Mouse (Mus musculus) neural tube, embryonic 15.5 days (tissue): ENCODE measurements around the gene Amdhd2. TPM values are rescaled to one million over a fixed set of nuclear protein-coding genes. Genes with fewer than 3 reads are reported as not detected.

Experiments
- ATAC-seq: fragments of 200-750 bp; cut with Nextera tagmentation; 2 replicates; pipeline ENCODE4 v1.8.0; 2017; ENCODE audit warnings: mild to moderate bottlenecking, moderate TSS enrichment, moderate library complexity; ENCODE audit not compliant: low FRiP score
- H3K27ac ChIP-seq: fragments of 300-500 bp; sonication (generic); replicated peaks from 2 replicates; pipeline ENCODE4 v1.5.1; 2015; ENCODE audit warnings: mild to moderate bottlenecking, inconsistent platforms
- H3K27me3 ChIP-seq: fragments of 300-500 bp; sonication (generic); replicated peaks from 2 replicates; pipeline ENCODE4 v1.6.1; 2015; ENCODE audit warnings: inconsistent platforms
- H3K36me3 ChIP-seq: fragments of 300-500 bp; sonication (generic); 2 replicates; pipeline ENCODE4 v1.6.1; 2015; ENCODE audit warnings: inconsistent platforms
- H3K4me1 ChIP-seq: fragments of 300-500 bp; sonication (generic); 2 replicates; pipeline ENCODE4 v1.6.1; 2015; ENCODE audit warnings: inconsistent platforms
- H3K4me2 ChIP-seq: fragments of 300-500 bp; sonication (generic); 2 replicates; pipeline ENCODE4 v1.6.1; 2015; ENCODE audit warnings: inconsistent platforms, mild to moderate bottlenecking, moderate library complexity
- H3K4me3 ChIP-seq: fragments of 300-500 bp; sonication (generic); replicated peaks from 2 replicates; pipeline ENCODE4 v1.5.1; 2015; ENCODE audit warnings: mild to moderate bottlenecking, inconsistent platforms
- H3K9ac ChIP-seq: fragments of 300-500 bp; sonication (generic); replicated peaks from 2 replicates; pipeline ENCODE4 v1.6.1; 2015; ENCODE audit warnings: mild to moderate bottlenecking, inconsistent platforms
- H3K9me3 ChIP-seq: fragments of 300-500 bp; sonication (generic); replicated peaks from 2 replicates; pipeline ENCODE4 v1.6.1; 2016; ENCODE audit warnings: inconsistent platforms
- WGBS: fragments of 180-500 bp; shearing (Covaris S2); methylation state at CpG from one replicate; pipeline ENCODE4 v1.1.7; 2015; ENCODE audit warnings: mixed read lengths; 5-methylcytosine and 5-hydroxymethylcytosine counted together
- polyA plus RNA-seq: library from polyadenylated mRNA; unstranded; fragments of >200 nt; fragmentation: Nextera tagmentation; extraction: Ambion mirVana; gene quantifications from 2 replicates; pipeline ENCODE4 v1.2.1, GENCODE M21; 2015

The Amdhd2 gene
- polyA plus RNA-seq, 1 experiment from 2014 or later, result 35.7 TPM

GRCm38 (mm10) chr17:24151890-24152563 lies 11.5 kb downstream of the Amdhd2 start:
- peak overlapping the region; percentile 36 for H3K4me3 ChIP-seq
- peaks cover 12% of the 10 kb centered on the region for H3K36me3 ChIP-seq
- H3K4me1 ChIP-seq, result peaks cover 9% of the 10 kb centered on the region
- peak; percentile 79 for ATAC-seq
- peak overlapping the region; percentile 73 for H3K4me2 ChIP-seq
- under 1% methylated on average over 26 of the region's 26 CpGs for WGBS
- H3K9me3 ChIP-seq, result no peaks in the 10 kb centered on the region
- peak overlapping the region; percentile 46 for H3K9ac ChIP-seq
- H3K27ac ChIP-seq, result no peak overlapping the region
- no peaks in the 10 kb centered on the region for H3K27me3 ChIP-seq

- peaks cover 10% of the 10 kb centered on the region for H3K36me3 ChIP-seq
- no peaks in the 10 kb centered on the region for H3K9me3 ChIP-seq
- no peak for ATAC-seq
- no peaks in the 10 kb centered on the region for H3K27me3 ChIP-seq
- no peak overlapping the region for H3K27ac ChIP-seq
- no peak overlapping the region for H3K9ac ChIP-seq
- peaks cover 9% of the 10 kb centered on the region for H3K4me1 ChIP-seq
- H3K4me3 ChIP-seq, result peak overlapping the region; percentile 36
- H3K4me2 ChIP-seq, result peak overlapping the region; percentile 73
- 15% methylated on average over 7 of the region's 7 CpGs for WGBS
Measured at GRCm38 (mm10) chr17:24151382-24151781, 12.2 kb downstream of the Amdhd2 start.

- no peak within 1 kb of the TSS for H3K27ac ChIP-seq
- WGBS, result 84% methylated on average over 2 of the region's 2 CpGs
- H3K27me3 ChIP-seq, result no peaks in the 10 kb centered on the region
- ATAC-seq, result no peak
- peak within 1 kb of the TSS; percentile 36 for H3K4me3 ChIP-seq
- H3K36me3 ChIP-seq, result peaks cover 4% of the 10 kb centered on the region; the same call in 1 of the 2 replicates
- H3K4me2 ChIP-seq, result peak within 1 kb of the TSS; percentile 73
- peak within 1 kb of the TSS; percentile 46; the same call in 1 of the 2 replicates for H3K9ac ChIP-seq
- H3K9me3 ChIP-seq, result no peaks in the 10 kb centered on the region
- peaks cover 9% of the 10 kb centered on the region for H3K4me1 ChIP-seq
Measured at GRCm38 (mm10) chr17:24150824-24151223, 12.7 kb downstream of the Amdhd2 start, which contains the start of gene Pdpk1. Gene Pdpk1, minus strand, starts transcription at chr17:24150924.

- 93% methylated on average over 7 of the region's 7 CpGs for WGBS
- Histone ChIP-seq H3K9ac (no peak overlapping the region), H3K4me1 (peaks cover 9% of the 10 kb centered on the region), H3K4me2 (no peak overlapping the region), H3K9me3 (no peaks in the 10 kb centered on the region), H3K4me3 (no peak overlapping the region), H3K27me3 (no peaks in the 10 kb centered on the region), H3K36me3 (no peaks in the 10 kb centered on the region), H3K27ac (no peak overlapping the region)
- ATAC-seq, result no peak
Measured at GRCm38 (mm10) chr17:24149421-24149820, 14.1 kb downstream of the Amdhd2 start.

GRCm38 (mm10) chr17:24142897-24143296 lies 20.7 kb downstream of the Amdhd2 start:
- Histone ChIP-seq H3K4me3 (0 out of 2 replicates have a peak overlapping the region, but pooled peaks have one; percentile 95), H3K4me2 (peak overlapping the region; percentile 70; the same call in 1 of the 2 replicates)
- WGBS, result 39% methylated on average over 2 of the region's 2 CpGs

GRCm38 (mm10) chr17:24141425-24141920 lies 22.1 kb downstream of the Amdhd2 start:
- peak overlapping the region; percentile 70 for H3K4me2 ChIP-seq
- WGBS, result under 1% methylated on average over 54 of the region's 57 CpGs
- ATAC-seq, result peak; percentile 99
- no peaks in the 10 kb centered on the region for H3K36me3 ChIP-seq
- peak overlapping the region; percentile 95 for H3K4me3 ChIP-seq
- no peaks in the 10 kb centered on the region for H3K27me3 ChIP-seq
- peak overlapping the region; percentile 91 for H3K27ac ChIP-seq
- H3K9me3 ChIP-seq, result no peaks in the 10 kb centered on the region
- H3K4me1 ChIP-seq, result peaks cover 36% of the 10 kb centered on the region
- H3K9ac ChIP-seq, result peak overlapping the region; percentile 91

More at GRCm38 (mm10) chr17:24142897-24143296, 20.7 kb downstream of the Amdhd2 start:
- Histone ChIP-seq H3K27me3 (no peaks in the 10 kb centered on the region), H3K9ac (no peak overlapping the region), H3K27ac (no peak overlapping the region), H3K36me3 (no peaks in the 10 kb centered on the region), H3K9me3 (no peaks in the 10 kb centered on the region), H3K4me1 (peaks cover 30% of the 10 kb centered on the region)
- ATAC-seq, result no peak

GRCm38 (mm10) chr17:24140845-24141424 lies 22.6 kb downstream of the Amdhd2 start:
- H3K9me3 ChIP-seq, result no peaks in the 10 kb centered on the region
- peak overlapping the region; percentile 91 for H3K27ac ChIP-seq
- H3K36me3 ChIP-seq, result no peaks in the 10 kb centered on the region
- no peaks in the 10 kb centered on the region for H3K27me3 ChIP-seq
- WGBS, result 0% methylated on average over 41 of the region's 43 CpGs
- peaks cover 36% of the 10 kb centered on the region for H3K4me1 ChIP-seq
- H3K4me2 ChIP-seq, result peak overlapping the region; percentile 70
- peak overlapping the region; percentile 91 for H3K9ac ChIP-seq
- H3K4me3 ChIP-seq, result peak overlapping the region; percentile 95
- peak; percentile 43 for ATAC-seq

GRCm38 (mm10) chr17:24139968-24140367 lies 23.6 kb downstream of the Amdhd2 start:
- H3K9ac ChIP-seq, result peak overlapping the region; percentile 91; the same call in 1 of the 2 replicates

GRCm38 (mm10) chr17:24139256-24139655 lies 24.3 kb downstream of the Amdhd2 start:
- H3K9me3 ChIP-seq, result no peaks in the 10 kb centered on the region
- 84% methylated on average over 3 of the region's 3 CpGs for WGBS
- no peak overlapping the region for H3K4me3 ChIP-seq
- H3K4me1 ChIP-seq, result peaks cover 36% of the 10 kb centered on the region
- no peak for ATAC-seq
- no peaks in the 10 kb centered on the region for H3K27me3 ChIP-seq
- H3K9ac ChIP-seq, result no peak overlapping the region
- H3K4me2 ChIP-seq, result no peak overlapping the region
- H3K27ac ChIP-seq, result no peak overlapping the region
- H3K36me3 ChIP-seq, result no peaks in the 10 kb centered on the region

More at GRCm38 (mm10) chr17:24139968-24140367, 23.6 kb downstream of the Amdhd2 start:
- H3K27me3 ChIP-seq, result no peaks in the 10 kb centered on the region
- H3K27ac ChIP-seq, result no peak overlapping the region
- H3K4me1 ChIP-seq, result peaks cover 36% of the 10 kb centered on the region
- WGBS, result 92% methylated on average over 4 of the region's 4 CpGs
- H3K4me3 ChIP-seq, result peak overlapping the region; percentile 95
- ATAC-seq, result no peak
- no peaks in the 10 kb centered on the region for H3K36me3 ChIP-seq
- H3K9me3 ChIP-seq, result no peaks in the 10 kb centered on the region
- H3K4me2 ChIP-seq, result peak overlapping the region; percentile 70

GRCm38 (mm10) chr17:24137226-24137880 lies 26.2 kb downstream of the Amdhd2 start:
- Histone ChIP-seq H3K4me3 (no peak overlapping the region), H3K27ac (0 out of 2 replicates have a peak overlapping the region, but pooled peaks have one; percentile 23), H3K27me3 (no peaks in the 10 kb centered on the region), H3K4me1 (peaks cover 30% of the 10 kb centered on the region), H3K36me3 (no peaks in the 10 kb centered on the region), H3K9me3 (no peaks in the 10 kb centered on the region), H3K4me2 (no peak overlapping the region), H3K9ac (no peak overlapping the region)
- no peak for ATAC-seq
- WGBS, result 87% methylated on average over 2 of the region's 2 CpGs

GRCm38 (mm10) chr17:24134062-24134461 lies 29.5 kb downstream of the Amdhd2 start:
- H3K4me1 ChIP-seq, result peaks cover 8% of the 10 kb centered on the region
- no peak for ATAC-seq
- H3K27ac ChIP-seq, result no peak overlapping the region
- H3K4me3 ChIP-seq, result no peak overlapping the region
- H3K4me2 ChIP-seq, result no peak overlapping the region
- no peaks in the 10 kb centered on the region for H3K27me3 ChIP-seq
- H3K9me3 ChIP-seq, result no peaks in the 10 kb centered on the region
- H3K36me3 ChIP-seq, result no peaks in the 10 kb centered on the region
- no peak overlapping the region for H3K9ac ChIP-seq
